Comparison of ENCODE assay signal across 8 mouse cellular contexts in the genomic region with DNA sequence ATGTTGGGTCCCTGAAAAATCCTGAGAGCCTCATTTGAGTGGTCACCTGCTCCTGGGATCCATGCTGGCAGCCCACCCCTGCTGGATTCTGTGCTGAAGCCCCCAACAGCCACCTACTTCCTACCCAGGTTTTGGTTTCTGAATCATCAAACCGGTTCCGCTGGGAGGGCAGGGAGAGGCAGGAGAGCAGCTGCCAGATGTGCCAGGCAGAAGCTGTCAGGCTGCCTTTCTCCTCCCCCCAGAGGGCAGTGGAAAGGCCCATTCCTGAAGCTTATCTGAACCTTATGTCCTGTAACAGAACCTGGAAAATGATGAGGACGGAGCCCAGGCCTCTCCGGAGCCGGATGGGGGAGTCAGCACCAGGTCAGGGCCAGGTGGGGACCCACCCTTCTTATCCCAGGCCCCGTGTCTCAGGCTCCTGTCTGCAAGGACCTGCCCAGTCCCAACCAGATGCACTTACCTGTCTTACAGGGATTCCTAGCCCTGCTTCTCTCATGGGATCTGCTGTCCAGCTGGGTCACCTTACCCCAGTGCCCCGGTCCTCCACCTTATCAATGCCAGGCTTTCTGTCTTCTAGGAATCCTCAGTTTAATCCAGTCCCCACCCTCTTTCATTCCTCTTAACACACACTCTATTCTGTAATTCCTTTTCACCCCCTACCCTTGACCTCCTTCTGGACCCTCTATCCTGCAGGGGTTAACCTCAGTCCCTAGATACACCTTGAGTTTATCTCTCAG. TPM values are rescaled to one million over a fixed set of nuclear protein-coding genes. Genes with fewer than 3 reads are reported as not detected.
DNase-seq lines count a peak whose midpoint lies in the region; ATAC-seq and TF ChIP-seq lines count a peak whose summit lies in the region.

No protein-coding gene starts in this region.

- peak overlapping the region; percentile 93 for H3K27ac ChIP-seq in gastrocnemius, adult 2 months
- no peak overlapping the region for H3K27ac ChIP-seq in embryonic facial prominence, embryonic 14.5 days (replicated peaks; ENCODE audit: low read depth, low read length)
- H3K27ac ChIP-seq in kidney, embryonic 16.5 days (ENCODE audit: low read length), result no peak overlapping the region
- H3K27ac ChIP-seq in midbrain, embryonic 15.5 days, result peak overlapping the region; percentile 78; the same call in 1 of the 2 replicates

- no peak for DNase-seq in gastrocnemius, adult 2 months
- DNase-seq in gastrocnemius, adult 18-20 months (ENCODE audit: low spot score), result no peak
- DNase-seq in 3134 (ENCODE audit: extremely low read depth, insufficient read length, low spot score), result peak; percentile 53
- peak; percentile 54 for DNase-seq in embryonic facial prominence, embryonic 14.5 days (ENCODE audit: low spot score)
- DNase-seq in gastrocnemius, postnatal 25 days, result no peak
- no peak for DNase-seq in left cerebral cortex, adult 18-20 months (ENCODE audit: low spot score in 2 of 2)

- intact Hi-C loops in gastrocnemius, adult 2 months (cut with DNase I), result loop anchor here (5.0 kb wide), 2 partner anchors 35 to 65 kb away; partner anchors contain the start of genes Ppp1ca, Rps6kb2 and Tbc1d10c

- H3K36me3 ChIP-seq in embryonic facial prominence, embryonic 14.5 days (ENCODE audit: control insufficient read depth, insufficient read depth, low read length), result peaks cover 40% of the 10 kb centered on the region
- peaks cover 24% of the 10 kb centered on the region for H3K36me3 ChIP-seq in kidney, embryonic 16.5 days (ENCODE audit: insufficient read depth, low read length)
- peaks cover 7% of the 10 kb centered on the region; the same call in 1 of the 2 replicates for H3K36me3 ChIP-seq in midbrain, embryonic 15.5 days (replicated peaks)

- TF ChIP-seq CTCF in gastrocnemius, adult 2 months (IDR thresholded peaks at IDR 0.05), result no peak

- peak overlapping the region; percentile 79 for H3K4me2 ChIP-seq in embryonic facial prominence, embryonic 14.5 days (ENCODE audit: low read depth, low read length)
- H3K4me2 ChIP-seq in kidney, embryonic 16.5 days (replicated peaks; ENCODE audit: low read depth, low read length), result peak overlapping the region; percentile 62
- peak overlapping the region; percentile 70 for H3K4me2 ChIP-seq in midbrain, embryonic 15.5 days

- H3K27me3 ChIP-seq in embryonic facial prominence, embryonic 14.5 days (replicated peaks; ENCODE audit: control insufficient read depth, insufficient read depth, low read length), result no peaks in the 10 kb centered on the region
- no peaks in the 10 kb centered on the region for H3K27me3 ChIP-seq in kidney, embryonic 16.5 days (ENCODE audit: insufficient read depth, low read length)
- no peaks in the 10 kb centered on the region for H3K27me3 ChIP-seq in midbrain, embryonic 15.5 days (replicated peaks)

- no peak for ATAC-seq in embryonic facial prominence, embryonic 14.5 days (ENCODE audit: low read depth)
- ATAC-seq in kidney, embryonic 16.5 days (ENCODE audit: low FRiP score, low TSS enrichment), result no peak
- no peak for ATAC-seq in midbrain, embryonic 15.5 days (replicated peaks)

- peak overlapping the region; percentile 83 for H3K9ac ChIP-seq in embryonic facial prominence, embryonic 14.5 days (ENCODE audit: low read depth, low read length)
- peak overlapping the region; percentile 87 for H3K9ac ChIP-seq in kidney, embryonic 16.5 days (replicated peaks; ENCODE audit: low read length)
- H3K9ac ChIP-seq in midbrain, embryonic 15.5 days, result peak overlapping the region; percentile 75

- WGBS in embryonic facial prominence, embryonic 14.5 days, result 34% methylated on average over 7 of the region's 7 CpGs
- 35% methylated on average over 7 of the region's 7 CpGs for WGBS in kidney, embryonic 16.5 days
- WGBS in midbrain, embryonic 15.5 days, result 75% methylated on average over 7 of the region's 7 CpGs

- peak overlapping the region; percentile 96 for H3K4me3 ChIP-seq in gastrocnemius, adult 2 months
- peak overlapping the region; percentile 85 for H3K4me3 ChIP-seq in embryonic facial prominence, embryonic 14.5 days (ENCODE audit: low read depth, low read length)
- H3K4me3 ChIP-seq in kidney, embryonic 16.5 days (ENCODE audit: low read length), result peak overlapping the region; percentile 70
- peak overlapping the region; percentile 74 for H3K4me3 ChIP-seq in midbrain, embryonic 15.5 days

- H3K9me3 ChIP-seq in embryonic facial prominence, embryonic 14.5 days (ENCODE audit: control insufficient read depth, low read length), result no peaks in the 10 kb centered on the region
- no peaks in the 10 kb centered on the region for H3K9me3 ChIP-seq in kidney, embryonic 16.5 days (ENCODE audit: low read length)
- no peaks in the 10 kb centered on the region for H3K9me3 ChIP-seq in midbrain, embryonic 15.5 days

- H3K4me1 ChIP-seq in embryonic facial prominence, embryonic 14.5 days (ENCODE audit: control insufficient read depth, insufficient read depth, low read length), result 0 out of 2 replicates have a peak, but pooled peaks cover 6% of the 10 kb centered on the region
- peaks cover 20% of the 10 kb centered on the region for H3K4me1 ChIP-seq in kidney, embryonic 16.5 days (ENCODE audit: insufficient read depth, low read length)
- H3K4me1 ChIP-seq in midbrain, embryonic 15.5 days, result peaks cover 26% of the 10 kb centered on the region

RNA-seq across cellular contexts. Expression of gene Aip, which starts 1.3 kb away (rescaled TPM):
- total RNA-seq in gastrocnemius, adult 2 months (2021), result 10 to 100 TPM; 69.9 to 71.8 TPM
- 10 to 100 TPM; 82.2 to 84.7 TPM for total RNA-seq in gastrocnemius, adult 18-20 months (2021)
- polyA plus RNA-seq in embryonic facial prominence, embryonic 14.5 days (2014; fragmentation: Nextera tagmentation; extraction: Ambion mirVana), result 81.9 and 88.6 TPM in 2 replicates
- polyA plus RNA-seq in kidney, embryonic 16.5 days (2015; fragmentation: Nextera tagmentation; extraction: Ambion mirVana), result 115 and 120 TPM in 2 replicates
- polyA plus RNA-seq in midbrain, embryonic 15.5 days (2015; fragmentation: Nextera tagmentation; extraction: Ambion mirVana), result 99.5 and 101 TPM in 2 replicates
- total RNA-seq in gastrocnemius, postnatal 25 days (2021), result 10 to 100 TPM; 58.2 to 68.5 TPM
- 100 to 1,000 TPM; 121 to 126 TPM for total RNA-seq in left cerebral cortex, adult 18-20 months (2021)

RNA-seq across cellular contexts. Expression of gene Gpr152, which starts 12.7 kb away (rescaled TPM):
- total RNA-seq in gastrocnemius, adult 2 months (2021), result not detected
- not detected for total RNA-seq in gastrocnemius, adult 18-20 months (2021)
- 0.08 TPM in 1 of 2 replicates, not detected in the other for polyA plus RNA-seq in embryonic facial prominence, embryonic 14.5 days (2014; fragmentation: Nextera tagmentation; extraction: Ambion mirVana)
- polyA plus RNA-seq in kidney, embryonic 16.5 days (2015; fragmentation: Nextera tagmentation; extraction: Ambion mirVana), result not detected in 2 replicates
- polyA plus RNA-seq in midbrain, embryonic 15.5 days (2015; fragmentation: Nextera tagmentation; extraction: Ambion mirVana), result 0.04 TPM in 1 of 2 replicates, not detected in the other
- not detected for total RNA-seq in gastrocnemius, postnatal 25 days (2021)
- under 1 TPM; 0.12 TPM for total RNA-seq in left cerebral cortex, adult 18-20 months (2021)

RNA-seq across cellular contexts. Expression of gene Cabp4, which starts 16.9 kb away (rescaled TPM):
- not detected for total RNA-seq in gastrocnemius, adult 2 months (2021)
- not detected for total RNA-seq in gastrocnemius, adult 18-20 months (2021)
- polyA plus RNA-seq in embryonic facial prominence, embryonic 14.5 days (2014; fragmentation: Nextera tagmentation; extraction: Ambion mirVana), result 0.12 TPM in 1 of 2 replicates, not detected in the other
- polyA plus RNA-seq in kidney, embryonic 16.5 days (2015; fragmentation: Nextera tagmentation; extraction: Ambion mirVana), result 0.14 and 0.21 TPM in 2 replicates
- 0.22 and 0.28 TPM in 2 replicates for polyA plus RNA-seq in midbrain, embryonic 15.5 days (2015; fragmentation: Nextera tagmentation; extraction: Ambion mirVana)
- not detected for total RNA-seq in gastrocnemius, postnatal 25 days (2021)
- under 1 TPM; 0.26 to 0.63 TPM for total RNA-seq in left cerebral cortex, adult 18-20 months (2021)

RNA-seq across cellular contexts. Expression of gene Coro1b, which starts 21.5 kb away (rescaled TPM):
- total RNA-seq in gastrocnemius, adult 2 months (2021), result 10 to 100 TPM in 1 of 2 experiments, 1 to 10 TPM in 1; 9.8 to 14.7 TPM
- 10 to 100 TPM; 11.9 to 13.4 TPM for total RNA-seq in gastrocnemius, adult 18-20 months (2021)
- 139 and 162 TPM in 2 replicates for polyA plus RNA-seq in embryonic facial prominence, embryonic 14.5 days (2014; fragmentation: Nextera tagmentation; extraction: Ambion mirVana)
- 201 and 218 TPM in 2 replicates for polyA plus RNA-seq in kidney, embryonic 16.5 days (2015; fragmentation: Nextera tagmentation; extraction: Ambion mirVana)
- 127 and 139 TPM in 2 replicates for polyA plus RNA-seq in midbrain, embryonic 15.5 days (2015; fragmentation: Nextera tagmentation; extraction: Ambion mirVana)
- 10 to 100 TPM; 15.9 to 24.1 TPM for total RNA-seq in gastrocnemius, postnatal 25 days (2021)
- 10 to 100 TPM; 77.9 to 81.3 TPM for total RNA-seq in left cerebral cortex, adult 18-20 months (2021)

RNA-seq across cellular contexts. Expression of gene Ptprcap, which starts 26.5 kb away (rescaled TPM):
- under 1 TPM in 1 of 2 experiments, not detected in 1; 0.43 TPM for total RNA-seq in gastrocnemius, adult 2 months (2021)
- not detected for total RNA-seq in gastrocnemius, adult 18-20 months (2021)
- 5.1 and 6.7 TPM in 2 replicates for polyA plus RNA-seq in embryonic facial prominence, embryonic 14.5 days (2014; fragmentation: Nextera tagmentation; extraction: Ambion mirVana)
- polyA plus RNA-seq in kidney, embryonic 16.5 days (2015; fragmentation: Nextera tagmentation; extraction: Ambion mirVana), result 0.49 and 1.1 TPM in 2 replicates
- polyA plus RNA-seq in midbrain, embryonic 15.5 days (2015; fragmentation: Nextera tagmentation; extraction: Ambion mirVana), result 0.26 and 0.96 TPM in 2 replicates
- under 1 TPM in 1 of 2 experiments, not detected in 1; 0.35 TPM for total RNA-seq in gastrocnemius, postnatal 25 days (2021)
- total RNA-seq in left cerebral cortex, adult 18-20 months (2021), result 1 to 10 TPM; 1.3 to 2.3 TPM

Comparison
In these comparisons a context has a peak if more than half of its experiments do, and no peak if none do; other contexts are left out.
1. DNase-seq: peak in 3134 (single experiment) and embryonic facial prominence, embryonic 14.5 days (single experiment); none in gastrocnemius, adult 2 months (single experiment), gastrocnemius, adult 18-20 months (single experiment), gastrocnemius, postnatal 25 days (single experiment) and left cerebral cortex, adult 18-20 months (0 of 2).
2. H3K27ac ChIP-seq: peak in gastrocnemius, adult 2 months (single experiment) and midbrain, embryonic 15.5 days (single experiment); none in embryonic facial prominence, embryonic 14.5 days (single experiment) and kidney, embryonic 16.5 days (single experiment).
3. Peak in every context shown above with its lines, with median percentiles within 50 percentile points of each other: H3K4me3 ChIP-seq, H3K4me2 ChIP-seq and H3K9ac ChIP-seq.